Mouse (Mus musculus) MEL (cell line): ENCODE data around the gene Tbc1d5.

Source experiments
- CTCF ChIP-seq, 3 experiments: IDR thresholded peaks in 2 of 3; conservative IDR thresholded peaks in 1 of 3; 2 replicates each; pipeline ENCODE4 v1.5.1; 2011 to 2012; ENCODE audit warnings: low read length in 3 of 3, low read depth in 2 of 3, mild to moderate bottlenecking in 2 of 3, improper control_type of control experiment in 1 of 3, inconsistent platforms in 1 of 3, mixed read lengths in 1 of 3, moderate library complexity in 1 of 3; ENCODE audit not compliant: control insufficient read depth in 1 of 3, insufficient read depth in 1 of 3, poor library complexity in 1 of 3, severe bottlenecking in 1 of 3
- KAT2A ChIP-seq: conservative IDR thresholded peaks from 2 replicates; pipeline ENCODE4 v1.6.1; 2012; ENCODE audit warnings: low read depth, low read length, improper control_type of control experiment, inconsistent platforms
- TAL1 ChIP-seq: IDR thresholded peaks from 2 replicates; pipeline ENCODE4 v1.6.1; 2012; ENCODE audit warnings: mild to moderate bottlenecking, inconsistent platforms, low read length, moderate library complexity, mixed read lengths

DNA sequence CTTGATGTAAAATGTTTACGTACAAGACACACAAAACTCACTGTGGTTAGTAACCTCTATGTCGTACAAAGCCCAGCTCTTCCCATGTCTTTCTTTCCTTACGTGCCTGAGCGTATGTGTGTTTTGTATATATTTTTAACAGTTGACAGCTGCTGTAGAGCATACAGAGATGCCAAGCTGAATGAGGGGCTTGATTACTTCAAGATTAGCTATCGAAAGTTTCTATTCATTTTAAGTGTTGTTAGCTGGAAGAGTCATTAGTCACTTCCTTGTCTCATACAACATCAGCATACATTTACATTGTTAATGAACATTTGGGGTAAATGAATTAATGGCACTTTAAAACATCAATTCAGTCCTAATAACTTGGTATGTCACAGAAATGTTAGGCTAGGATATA lies 155.9 kb downstream of the Tbc1d5 start:
- no peak for TF ChIP-seq KAT2A
- TF ChIP-seq TAL1, result no peak
- no peak for TF ChIP-seq CTCF (IDR thresholded peaks at IDR 0.05 in 2 of 3, conservative IDR thresholded peaks at IDR 0.05 in 1 of 3; ENCODE audit: control insufficient read depth in 1 of 3, insufficient read depth in 1 of 3, low read depth in 2 of 3, low read length in 3 of 3, poor library complexity in 1 of 3, severe bottlenecking in 1 of 3)
